Mouse (Mus musculus) T-cell, adult 66 days (primary cell): ENCODE data around the gene Trabd. TPM values are rescaled to one million over a fixed set of nuclear protein-coding genes. Genes with fewer than 3 reads are reported as not detected.

ENCODE experiments used
- total RNA-seq, 2 experiments: library from RNA; stranded (reverse); gene quantifications; 3 replicates in 1 of 2; 4 replicates in 1 of 2; pipeline ENCODE4 v1.2.4; 2023

Gene Trabd
- total RNA-seq, result 10 to 100 TPM; 49.9 to 50.7 TPM

GRCm38 (mm10) chr15:89074613-89075477 lies at the start of gene Trabd:
Gene Trabd (plus strand): TSS chr15:89075124.

GRCm38 (mm10) chr15:89059161-89059931 lies 15.6 kb upstream of the Trabd start, which contains the start of gene Panx2:
Gene Panx2 (plus strand): TSS chr15:89059734.

GRCm38 (mm10) chr15:89088607-89089247 lies 13.8 kb downstream of the Trabd start, which contains the start of gene Selenoo:
Gene Selenoo (plus strand): TSS chr15:89089084.

GRCm38 (mm10) chr15:89122649-89123366 lies 47.9 kb downstream of the Trabd start, which contains the start of gene Tubgcp6:
Gene Tubgcp6 (minus strand): TSS chr15:89123112.

GRCm38 (mm10) chr15:89128382-89129350 lies 53.7 kb downstream of the Trabd start, which contains the start of gene Hdac10:
Gene Hdac10 (minus strand): TSS chr15:89128700.

Other genes starting within 250 kb of the Trabd start
- 10 to 100 TPM; 50.3 to 65.8 TPM for gene Pim3, start 212.9 kb upstream of the Trabd start, total RNA-seq
- not detected for gene Ttll8, start 120.7 kb upstream of the Trabd start, total RNA-seq
- gene Mlc1, start 96.1 kb upstream of the Trabd start, total RNA-seq, result not detected
- not detected for gene Mov10l1, start 92.2 kb upstream of the Trabd start, total RNA-seq
- not detected for gene Panx2, start 15.4 kb upstream of the Trabd start, total RNA-seq
- 10 to 100 TPM; 25.4 to 26.9 TPM for gene Selenoo, start 14.0 kb downstream of the Trabd start, total RNA-seq
- 10 to 100 TPM; 39.6 to 44.1 TPM for gene Tubgcp6, start 48.0 kb downstream of the Trabd start, total RNA-seq
- 10 to 100 TPM; 23.1 to 23.6 TPM for gene Hdac10, start 53.6 kb downstream of the Trabd start, total RNA-seq
- 1 to 10 TPM; 1.9 to 2.6 TPM for gene Mapk12, start 65.6 kb downstream of the Trabd start, total RNA-seq
- 10 to 100 TPM; 20.9 to 25.3 TPM for gene Mapk11, start 74.5 kb downstream of the Trabd start, total RNA-seq
- gene Plxnb2, start 105.7 kb downstream of the Trabd start, total RNA-seq, result 1 to 10 TPM; 1.5 to 2.3 TPM
- 10 to 100 TPM; 21.4 to 24.4 TPM for gene Dennd6b, start 121.4 kb downstream of the Trabd start, total RNA-seq
- gene Ppp6r2, start 136.4 kb downstream of the Trabd start, total RNA-seq, result 10 to 100 TPM; 41.2 to 45.4 TPM
- gene Sbf1, start 240.2 kb downstream of the Trabd start, total RNA-seq, result 100 to 1,000 TPM; 419 to 453 TPM
- not detected for gene Adm2, start 247.6 kb downstream of the Trabd start, total RNA-seq